ENCODE assay signal across 31 mouse cellular contexts in the genomic region with DNA sequence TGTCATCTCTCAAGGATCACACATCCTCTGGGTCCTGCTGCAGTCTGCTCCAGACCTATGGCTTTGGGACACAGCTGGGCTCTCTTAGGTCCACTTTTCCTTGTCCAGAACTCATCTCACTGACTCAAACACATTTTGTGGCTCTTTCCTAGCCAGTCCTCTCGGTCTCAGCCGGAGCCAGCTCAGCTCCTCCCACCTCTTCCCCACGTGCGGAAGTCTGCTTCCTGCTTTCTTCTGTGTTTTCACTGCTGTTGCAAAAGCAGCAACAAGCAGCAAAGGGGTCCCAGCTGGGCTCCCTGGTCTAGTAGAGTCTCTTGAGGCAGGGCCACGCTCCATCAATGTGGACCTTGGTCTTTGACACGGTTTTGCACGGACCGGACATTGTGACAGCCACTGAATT. TPM values are rescaled to one million over a fixed set of nuclear protein-coding genes. Genes with fewer than 3 reads are reported as not detected.
DNase-seq lines count a peak whose midpoint lies in the region; ATAC-seq and TF ChIP-seq lines count a peak whose summit lies in the region.
"Had no signal": no experiment of that assay in that cellular context is flagged by ENCODE, and none has a peak within 500 bp of the region (broad histone marks: within the 10 kb centered on the region; RNA-seq: fewer than 3 reads in every experiment).

No protein-coding gene starts in this region.

- H3K9me3 ChIP-seq in kidney, embryonic 14.5 days (ENCODE audit: control insufficient read depth, low read length) = no peaks in the 10 kb centered on the region
- H3K9me3 ChIP-seq in CH12.LX (replicated peaks; ENCODE audit: low read length) = no peaks in the 10 kb centered on the region
- H3K9me3 ChIP-seq: forebrain, embryonic 10.5 days; forebrain, embryonic 13.5 days; hindbrain, embryonic 10.5 days; hindbrain, embryonic 13.5 days had no signal

- no peak overlapping the region for H3K4me3 ChIP-seq in kidney, embryonic 14.5 days (ENCODE audit: low read length)
- no peak overlapping the region for H3K4me3 ChIP-seq in CH12.LX (replicated peaks in 1 of 3; ENCODE audit: low read depth in 2 of 3, low read length in 2 of 3, poor library complexity in 1 of 3)
- H3K4me3 ChIP-seq: forebrain, embryonic 10.5 days; forebrain, embryonic 13.5 days; hindbrain, embryonic 10.5 days; hindbrain, embryonic 13.5 days had no signal

- H3K27ac ChIP-seq in kidney, embryonic 14.5 days (ENCODE audit: low read depth, low read length) = no peak overlapping the region
- H3K27ac ChIP-seq in CH12.LX (ENCODE audit: insufficient read depth, low read depth) = no peak overlapping the region
- H3K27ac ChIP-seq: forebrain, embryonic 10.5 days; forebrain, embryonic 13.5 days; hindbrain, embryonic 10.5 days; hindbrain, embryonic 13.5 days had no signal

- in situ Hi-C loops in CH12.LX (cut with MboI; ENCODE audit: low pct_ligation_motif_present, low pct_unique_long_range_greater_than_20kb, low sequenced_read_pairs) = no loop called here

- no peak overlapping the region for H3K4me2 ChIP-seq in kidney, embryonic 14.5 days (replicated peaks; ENCODE audit: low read depth, low read length)
- H3K4me2 ChIP-seq in CH12.LX (ENCODE audit: insufficient read depth, low read depth, poor library complexity, severe bottlenecking) = 0 out of 2 replicates have a peak overlapping the region, but pooled peaks have one; percentile 5
- H3K4me2 ChIP-seq: forebrain, embryonic 13.5 days; heart, embryonic 11.5 days; hindbrain, embryonic 13.5 days had no signal

- H3K9ac ChIP-seq in kidney, embryonic 14.5 days (ENCODE audit: low read depth, low read length) = no peak overlapping the region
- H3K9ac ChIP-seq in CH12.LX (ENCODE audit: insufficient read depth, low read depth) = no peak overlapping the region
- H3K9ac ChIP-seq: forebrain, embryonic 13.5 days; hindbrain, embryonic 13.5 days had no signal

- TF ChIP-seq EP300 in CH12.LX (IDR thresholded peaks at IDR 0.05; ENCODE audit: low read length) = no peak

- H3K4me1 ChIP-seq in kidney, embryonic 14.5 days (ENCODE audit: control insufficient read depth, insufficient read depth, low read length) = no peaks in the 10 kb centered on the region
- H3K4me1 ChIP-seq in CH12.LX (ENCODE audit: control insufficient read depth in 1 of 2, insufficient read depth in 2 of 2) = peaks cover 2 to 4% of the 10 kb centered on the region in 2 experiments; a peak in 1 of 4 replicates

- 29% methylated on average over 8 of the region's 8 CpGs for WGBS in kidney, embryonic 14.5 days

- H3K27me3 ChIP-seq in kidney, embryonic 14.5 days (ENCODE audit: control insufficient read depth, insufficient read depth, low read length) = no peaks in the 10 kb centered on the region
- H3K27me3 ChIP-seq in CH12.LX (replicated peaks) = peaks cover 52% of the 10 kb centered on the region

- dilution Hi-C loops in CH12.LX (cut with MboI; ENCODE audit: extremely low pct_ligation_motif_present, extremely low pct_unique_long_range_greater_than_20kb, low sequenced_read_pairs) = no loop called here

- TF ChIP-seq CTCF in CH12.LX (conservative IDR thresholded peaks at IDR 0.05 in 1 of 2, IDR thresholded peaks at IDR 0.05 in 1 of 2; ENCODE audit: low read depth in 2 of 2, low read length in 2 of 2) = no peak

- no peaks in the 10 kb centered on the region for H3K36me3 ChIP-seq in kidney, embryonic 14.5 days (ENCODE audit: control insufficient read depth, insufficient read depth, low read length)
- H3K36me3 ChIP-seq in CH12.LX (replicated peaks in 1 of 2; ENCODE audit: control insufficient read depth in 1 of 2, insufficient read depth in 1 of 2, low read length in 1 of 2) = no peaks in the 10 kb centered on the region
- H3K36me3 ChIP-seq: forebrain, embryonic 10.5 days; hindbrain, embryonic 10.5 days; hindbrain, embryonic 13.5 days had no signal

- no peak for TF ChIP-seq RAD21 in CH12.LX (IDR thresholded peaks at IDR 0.05; ENCODE audit: low read depth, low read length)

- ATAC-seq in kidney, embryonic 14.5 days (ENCODE audit: low FRiP score, low TSS enrichment) = no peak
- ATAC-seq in common myeloid progenitor, adult 5-6 weeks (replicated peaks; ENCODE audit: low read depth, poor library complexity, severe bottlenecking) = peak; percentile 53
- peak; percentile 65; the same call in 1 of the 2 replicates for ATAC-seq in megakaryocyte progenitor cell, adult 5-6 weeks (replicated peaks; ENCODE audit: poor library complexity)
- ATAC-seq: activated CD4-positive, CD25-positive, alpha-beta regulatory T cell, adult 4 months; forebrain, embryonic 13.5 days; forebrain, embryonic 16.5 days; hindbrain, embryonic 16.5 days; intestine, embryonic 16.5 days had no signal

- no peak for TF ChIP-seq POLR2A in CH12.LX (IDR thresholded peaks at IDR 0.05; ENCODE audit: low read depth, low read length)

- H3K79me2 ChIP-seq in CH12.LX (replicated peaks; ENCODE audit: control insufficient read depth, extremely low read depth, insufficient read depth, poor library complexity, severe bottlenecking) = no peaks in the 10 kb centered on the region

- DNase-seq in kidney, postnatal 4 days = peak; percentile 29
- no peak for DNase-seq in CH12.LX (ENCODE audit: extremely low read depth)
- DNase-seq in Muller cell, postnatal 12 days (ENCODE audit: inconsistent ontology term) = no peak
- no peak for DNase-seq in urinary bladder, postnatal 36 days (ENCODE audit: low spot score in 2 of 2)
- DNase-seq: adrenal gland, adult 8-10 months; adrenal gland, postnatal 25 days; B cell, adult 2 months; cerebellum, adult 18-20 months; cerebellum, adult 9-10 months; cerebellum, postnatal 14 days; gastrocnemius, postnatal 10 days; heart, adult 11 months had no signal

TF ChIP-seq in CH12.LX, 34 proteins besides CTCF, POLR2A, EP300 and RAD21:
- no peak for TF ChIP-seq IRF4 (IDR thresholded peaks at IDR 0.05; ENCODE audit: low read depth, low read length)

RNA-seq across cellular contexts. Expression of a gene that starts 22.0 kb away (rescaled TPM):
- not detected in 2 replicates for polyA plus RNA-seq in kidney, embryonic 14.5 days (2014; fragmentation: Nextera tagmentation; extraction: Ambion mirVana)
- not detected in 2 replicates for total RNA-seq in CH12.LX (2012; rRNA removed)
- not detected in 2 replicates for total RNA-seq in CH12.LX (2014; rRNA removed)
- polyA plus RNA-seq in CH12.LX (2012; ENCODE audit: insufficient read length, low read depth) = not detected in 2 replicates
- not detected in 2 replicates for total RNA-seq in common myeloid progenitor, adult 5-6 weeks (2017)
- not detected in 2 replicates for total RNA-seq in megakaryocyte progenitor cell, adult 5-6 weeks (2015)
- total RNA-seq in megakaryocyte progenitor cell, adult 5-6 weeks (2017) = not detected in 2 replicates
- total RNA-seq: adrenal gland, adult 8-10 months; adrenal gland, postnatal 25 days; gastrocnemius, adult 18-20 months; gastrocnemius, postnatal 10 days; heart, adult 8-10 months; heart, postnatal 25 days; MEL had no signal
- polyA plus RNA-seq: activated CD4-positive, CD25-positive, alpha-beta regulatory T cell, adult 4 months; embryonic facial prominence, embryonic 14.5 days; forebrain, embryonic 10.5 days; forebrain, embryonic 13.5 days; forebrain, embryonic 16.5 days; heart, embryonic 11.5 days; heart, embryonic 14.5 days; heart, postnatal 0 days; hindbrain, embryonic 16.5 days; intestine, embryonic 16.5 days had no signal

Comparison
In these comparisons a context has a peak if more than half of its experiments do, and no peak if none do; other contexts are left out.
1. DNase-seq: peak in kidney, postnatal 4 days (2 of 2); none in CH12.LX (single experiment), Muller cell, postnatal 12 days (single experiment) and urinary bladder, postnatal 36 days (0 of 2).